Mouse (Mus musculus) monocyte, adult 5-6 weeks (primary cell): Measurements from ENCODE around the gene Atp5d. TPM values are rescaled to one million over a fixed set of nuclear protein-coding genes. Genes with fewer than 3 reads are reported as not detected.

Experiments used
- ATAC-seq: fragments of 153-309, 156-312 bp; replicated peaks from 2 replicates; pipeline ENCODE4 v1.8.0; 2017; ENCODE audit warnings: mild to moderate bottlenecking; ENCODE audit not compliant: low TSS enrichment, insufficient number of reproducible peaks, severe bottlenecking, poor library complexity, low FRiP score
- total RNA-seq: library from RNA; stranded (forward); fragments of 200-1000, 200-491, 200-594 nt; gene quantifications from 3 replicates; pipeline ENCODE4 v1.2.3, GENCODE M21; 2017

Gene Atp5d
- total RNA-seq, 1 experiment from 2014 or later = 29.5 TPM

GRCm38 (mm10) chr10:80194441-80194840 is 56.0 kb downstream of the Atp5d start:
- ATAC-seq = no peak

Other genes with a start within 250 kb of the Atp5d start
- gene Cfd, start 247.8 kb upstream of the Atp5d start, total RNA-seq = not detected in 3 replicates
- gene Med16, start 229.7 kb upstream of the Atp5d start, total RNA-seq = 13.3 to 16.8 TPM (median 13.3 TPM) in 3 replicates
- not detected in 3 replicates for gene Gm26602, start 227.8 kb upstream of the Atp5d start, total RNA-seq
- 0.39 TPM in 1 of 3 replicates, not detected in the others for gene Kiss1r, start 221.7 kb upstream of the Atp5d start, total RNA-seq
- 23.4 to 53.8 TPM (median 35.4 TPM) in 3 replicates for gene R3hdm4, start 217.4 kb upstream of the Atp5d start, total RNA-seq
- 35.3 to 38.9 TPM (median 36.8 TPM) in 3 replicates for gene Arid3a, start 211.6 kb upstream of the Atp5d start, total RNA-seq
- 7.8 to 14.2 TPM (median 8.8 TPM) in 3 replicates for gene Wdr18, start 178.5 kb upstream of the Atp5d start, total RNA-seq
- not detected in 3 replicates for gene Grin3b, start 167.9 kb upstream of the Atp5d start, total RNA-seq
- 49.0 to 80.6 TPM (median 59.1 TPM) in 3 replicates for gene Tmem259, start 154.3 kb upstream of the Atp5d start, total RNA-seq
- gene Cnn2, start 150.0 kb upstream of the Atp5d start, total RNA-seq = 210 to 295 TPM (median 228 TPM) in 3 replicates
- gene Abca7, start 142.1 kb upstream of the Atp5d start, total RNA-seq = 33.6 to 53.0 TPM (median 45.9 TPM) in 3 replicates
- gene Arhgap45, start 122.0 kb upstream of the Atp5d start, total RNA-seq = 356 to 478 TPM (median 365 TPM) in 3 replicates
- gene Polr2e, start 98.8 kb upstream of the Atp5d start, total RNA-seq = 83.4 to 130 TPM (median 95.9 TPM) in 3 replicates
- 250 to 253 TPM (median 251 TPM) in 3 replicates for gene Gpx4, start 91.5 kb upstream of the Atp5d start, total RNA-seq
- 50.6 to 75.0 TPM (median 51.9 TPM) in 3 replicates for gene Sbno2, start 33.1 kb upstream of the Atp5d start, total RNA-seq
- 155 to 177 TPM (median 155 TPM) in 3 replicates for gene Stk11, start 22.8 kb upstream of the Atp5d start, total RNA-seq
- 0.29 to 5.8 TPM (median 4.1 TPM) in 3 replicates for gene Cbarp, start 2.2 kb downstream of the Atp5d start, total RNA-seq
- gene Midn, start 9.6 kb downstream of the Atp5d start, total RNA-seq = 27.3 to 65.5 TPM (median 29.9 TPM) in 3 replicates
- 137 to 163 TPM (median 145 TPM) in 3 replicates for gene Cirbp, start 27.4 kb downstream of the Atp5d start, total RNA-seq
- gene 1600002K03Rik, start 34.3 kb downstream of the Atp5d start, total RNA-seq = 16.2 to 29.1 TPM (median 18.0 TPM) in 3 replicates
- gene Efna2, start 40.9 kb downstream of the Atp5d start, total RNA-seq = 1.0 TPM in 1 of 3 replicates, not detected in the others
- gene Mum1, start 87.8 kb downstream of the Atp5d start, total RNA-seq = 43.7 to 46.7 TPM (median 46.2 TPM) in 3 replicates
- 60.9 to 74.8 TPM (median 61.4 TPM) in 3 replicates for gene Ndufs7, start 110.5 kb downstream of the Atp5d start, total RNA-seq
- 3.8 to 4.7 TPM in 2 of 3 replicates, not detected in the other for gene Gamt, start 122.4 kb downstream of the Atp5d start, total RNA-seq
- gene Dazap1, start 122.9 kb downstream of the Atp5d start, total RNA-seq = 85.1 to 132 TPM (median 92.5 TPM) in 3 replicates
- 1,267 to 1,604 TPM (median 1,393 TPM) in 3 replicates for gene Rps15, start 153.8 kb downstream of the Atp5d start, total RNA-seq
- gene Apc2, start 157.3 kb downstream of the Atp5d start, total RNA-seq = 2.3 TPM in 1 of 3 replicates, not detected in the others
- 23.5 to 28.1 TPM (median 27.6 TPM) in 3 replicates for gene 2310011J03Rik, start 181.9 kb downstream of the Atp5d start, total RNA-seq
- gene Pcsk4, start 190.9 kb downstream of the Atp5d start, total RNA-seq = 0.57 TPM in 1 of 3 replicates, not detected in the others
- not detected in 3 replicates for gene Reep6, start 191.3 kb downstream of the Atp5d start, total RNA-seq
- gene Adamtsl5, start 209.8 kb downstream of the Atp5d start, total RNA-seq = 0.10 to 0.43 TPM in 2 of 3 replicates, not detected in the other
- not detected in 3 replicates for gene Plk5, start 217.8 kb downstream of the Atp5d start, total RNA-seq
- gene Mex3d, start 249.0 kb downstream of the Atp5d start, total RNA-seq = 4.1 to 5.3 TPM (median 5.2 TPM) in 3 replicates